Mouse (Mus musculus): ENCODE measurements around the gene Gopc. TPM values are rescaled to one million over a fixed set of nuclear protein-coding genes. Genes with fewer than 3 reads are reported as not detected.

Gopc gene
- polyA plus RNA-seq (2012; rRNA removed), result 5.4 and 8.5 TPM in 2 replicates

DNA sequence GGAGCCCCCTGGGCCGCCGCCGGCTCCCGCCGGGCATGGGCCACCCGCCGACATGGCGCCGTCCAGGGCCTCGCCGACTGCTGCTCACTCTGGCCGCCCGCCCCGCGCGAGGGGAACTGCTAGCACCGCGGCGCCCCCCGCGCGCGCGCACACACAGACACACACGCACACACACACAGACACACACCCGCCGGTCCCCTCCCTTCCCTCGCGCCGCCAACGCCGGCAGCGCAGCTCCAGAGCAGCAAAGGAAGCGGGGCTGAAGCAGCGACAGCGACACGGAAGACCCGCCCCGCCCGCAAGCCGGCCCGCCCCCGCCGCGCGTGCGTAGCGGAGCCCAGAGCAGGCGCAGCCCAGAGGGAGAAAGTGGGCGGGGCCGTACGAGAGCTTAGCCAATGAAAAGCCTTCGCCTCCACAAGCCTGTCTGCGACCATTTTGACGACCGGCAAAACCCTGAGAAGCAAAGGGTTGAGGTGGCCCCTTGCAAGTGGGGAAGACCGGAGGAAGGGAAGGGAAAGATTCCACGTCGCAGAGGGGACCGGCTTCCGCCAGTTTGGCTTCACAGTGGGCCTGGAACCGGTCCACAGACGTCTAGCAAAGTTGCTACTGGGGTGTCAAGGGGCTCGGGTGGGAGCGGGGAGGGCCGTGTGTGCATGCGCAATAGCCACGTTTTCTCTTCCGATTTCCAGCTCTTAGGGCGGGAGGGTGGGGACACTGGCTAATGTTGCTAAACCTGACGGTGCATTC, at the start of gene Gopc:
TSS of gene Gopc (minus strand) at position 280 of the 747 bp plus-strand sequence.
- TF ChIP-seq POLR2A (IDR thresholded peaks at IDR 0.05; ENCODE audit: low read depth, low read length) (peak; percentile 56), CTCF (conservative IDR thresholded peaks at IDR 0.05; ENCODE audit: insufficient read depth, insufficient read length, low read depth, low read length) (no peak)
- H3K36me3 ChIP-seq (ENCODE audit: control insufficient read depth, insufficient read depth, low read length), result no peaks in the 10 kb centered on the region
- peak within 1 kb of the TSS; percentile 99 for H3K27ac ChIP-seq (ENCODE audit: insufficient read depth, low read depth, low read length)
- no peaks in the 10 kb centered on the region for H3K27me3 ChIP-seq (replicated peaks; ENCODE audit: control insufficient read depth, insufficient read depth, low read length)
- WGBS, result under 1% methylated on average over 71 of the region's 71 CpGs
- peaks cover 14% of the 10 kb centered on the region for H3K4me1 ChIP-seq (ENCODE audit: control insufficient read depth, insufficient read depth, low read length)
- H3K4me3 ChIP-seq (ENCODE audit: insufficient read depth, low read depth, low read length), result peak within 1 kb of the TSS; percentile 98
- peak; percentile 99 for DNase-seq

DNA sequence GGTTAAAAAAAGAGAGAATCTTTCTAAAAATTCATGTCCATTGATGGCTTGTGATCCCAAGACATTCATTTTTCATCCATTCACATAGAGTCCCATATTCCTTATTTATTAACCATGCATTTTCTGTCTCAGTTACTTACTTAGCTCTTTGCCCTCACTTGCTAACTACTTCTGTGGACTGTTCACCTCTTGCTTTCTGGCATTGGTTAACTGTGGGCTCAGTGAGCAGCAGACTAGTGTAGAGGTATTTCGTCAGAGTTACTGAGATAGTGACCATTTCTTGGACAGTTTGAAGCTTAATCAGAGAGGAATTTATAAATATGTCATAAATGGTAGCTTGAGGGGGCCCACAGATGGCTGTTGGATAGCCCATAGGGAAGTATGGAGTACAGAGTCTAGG, 49.0 kb upstream of the Gopc start:
- no peak overlapping the region for H3K27ac ChIP-seq (ENCODE audit: insufficient read depth, low read depth, low read length)
- no peak for TF ChIP-seq POLR2A (IDR thresholded peaks at IDR 0.05; ENCODE audit: low read depth, low read length)
- TF ChIP-seq CTCF (conservative IDR thresholded peaks at IDR 0.05; ENCODE audit: insufficient read depth, insufficient read length, low read depth, low read length), result no peak
- no peaks in the 10 kb centered on the region for H3K27me3 ChIP-seq (replicated peaks; ENCODE audit: control insufficient read depth, insufficient read depth, low read length)
- 64% methylated on average over 1 of the region's 1 CpGs for WGBS
- H3K4me1 ChIP-seq (ENCODE audit: control insufficient read depth, insufficient read depth, low read length), result peaks cover 15% of the 10 kb centered on the region; the same call in 1 of the 2 replicates
- H3K36me3 ChIP-seq (ENCODE audit: control insufficient read depth, insufficient read depth, low read length), result peaks cover 31% of the 10 kb centered on the region
- no peak overlapping the region for H3K4me3 ChIP-seq (ENCODE audit: insufficient read depth, low read depth, low read length)
- peak; percentile 53 for DNase-seq

DNA sequence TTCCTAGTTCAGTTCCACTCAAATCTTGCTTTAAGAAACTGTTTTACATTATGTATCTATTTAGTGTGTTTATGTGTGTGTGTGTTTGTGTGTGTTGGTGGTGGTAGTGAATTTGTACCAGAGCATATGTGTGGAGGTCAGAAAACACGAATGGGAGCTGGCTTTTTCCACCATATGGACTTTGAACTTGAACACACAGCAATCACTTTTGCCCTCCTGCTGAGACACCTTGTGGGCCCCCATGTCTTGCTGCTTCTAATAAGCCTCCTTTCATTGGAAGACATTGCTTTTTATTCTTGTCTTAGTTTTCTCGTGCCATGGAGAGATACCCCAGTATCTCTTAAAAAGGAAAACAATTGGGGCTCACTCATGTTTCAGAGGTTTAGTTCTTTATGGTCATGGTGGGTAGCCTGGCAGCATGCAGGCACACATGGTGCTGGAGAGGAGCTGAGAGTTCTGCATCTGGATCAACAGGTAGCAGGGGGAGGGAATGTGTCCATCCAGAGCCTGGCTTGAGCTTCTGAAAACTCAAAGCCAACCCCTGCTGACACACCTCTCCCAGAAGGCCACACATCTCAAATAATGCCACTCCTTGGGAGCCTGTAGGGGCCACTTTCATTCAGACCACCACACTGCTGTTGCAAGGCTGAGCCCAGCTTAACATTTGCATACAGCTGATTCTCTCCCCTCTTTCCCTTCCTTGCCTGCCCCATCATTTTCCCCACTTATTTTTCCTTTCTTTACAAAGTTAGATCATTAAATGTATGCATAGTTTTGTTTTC, 45.9 kb upstream of the Gopc start:
- TF ChIP-seq POLR2A (IDR thresholded peaks at IDR 0.05; ENCODE audit: low read depth, low read length), result no peak
- TF ChIP-seq CTCF (conservative IDR thresholded peaks at IDR 0.05; ENCODE audit: insufficient read depth, insufficient read length, low read depth, low read length), result no peak
- no peak overlapping the region for H3K4me3 ChIP-seq (ENCODE audit: insufficient read depth, low read depth, low read length)
- 36% methylated on average over 2 of the region's 2 CpGs for WGBS
- peaks cover 16% of the 10 kb centered on the region for H3K36me3 ChIP-seq (ENCODE audit: control insufficient read depth, insufficient read depth, low read length)
- peaks cover 26% of the 10 kb centered on the region for H3K4me1 ChIP-seq (ENCODE audit: control insufficient read depth, insufficient read depth, low read length)
- peak; percentile 63 for DNase-seq
- H3K27ac ChIP-seq (ENCODE audit: insufficient read depth, low read depth, low read length), result peak overlapping the region; percentile 27; the same call in 1 of the 2 replicates
- H3K27me3 ChIP-seq (replicated peaks; ENCODE audit: control insufficient read depth, insufficient read depth, low read length), result no peaks in the 10 kb centered on the region

DNA sequence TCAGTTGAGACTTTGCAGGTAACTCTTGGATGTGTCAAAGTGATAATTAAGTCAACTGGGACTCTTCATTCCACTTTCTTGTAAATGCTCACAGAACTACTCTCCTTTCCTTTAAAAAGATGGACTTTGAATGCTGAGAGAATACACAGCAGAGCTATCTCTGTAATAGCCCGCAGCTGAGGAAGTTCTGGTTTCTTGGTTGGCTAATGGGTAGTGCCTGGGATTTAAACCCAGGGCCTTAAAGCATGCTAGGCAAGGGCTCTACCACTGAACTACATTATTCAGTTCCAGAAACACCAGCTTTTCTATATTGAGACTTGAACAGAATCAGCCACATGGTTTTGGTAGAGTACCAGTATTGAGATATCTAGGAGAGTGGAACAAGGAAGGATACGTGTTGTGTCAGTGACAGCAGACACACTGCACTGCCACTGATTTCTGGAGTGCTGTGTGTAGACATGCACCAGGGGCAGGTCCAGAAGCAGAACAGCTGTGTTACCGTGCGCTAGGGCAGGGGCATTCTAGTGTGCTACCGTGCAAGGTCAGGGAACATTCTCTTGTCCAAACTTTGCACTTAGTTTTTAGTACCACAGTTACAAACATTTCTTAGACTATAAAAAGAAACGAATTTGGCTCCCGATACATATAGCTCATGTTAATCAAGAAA, 44.5 kb upstream of the Gopc start:
- H3K27me3 ChIP-seq (replicated peaks; ENCODE audit: control insufficient read depth, insufficient read depth, low read length), result no peaks in the 10 kb centered on the region
- peaks cover 32% of the 10 kb centered on the region for H3K4me1 ChIP-seq (ENCODE audit: control insufficient read depth, insufficient read depth, low read length)
- TF ChIP-seq CTCF (conservative IDR thresholded peaks at IDR 0.05; ENCODE audit: insufficient read depth, insufficient read length, low read depth, low read length) (no peak), POLR2A (IDR thresholded peaks at IDR 0.05; ENCODE audit: low read depth, low read length) (no peak)
- peak overlapping the region; percentile 74 for H3K27ac ChIP-seq (ENCODE audit: insufficient read depth, low read depth, low read length)
- 41% methylated on average over 7 of the region's 7 CpGs for WGBS
- DNase-seq, result no peak
- H3K36me3 ChIP-seq (ENCODE audit: control insufficient read depth, insufficient read depth, low read length), result peaks cover 11% of the 10 kb centered on the region
- peak overlapping the region; percentile 16; the same call in 1 of the 2 replicates for H3K4me3 ChIP-seq (ENCODE audit: insufficient read depth, low read depth, low read length)

DNA sequence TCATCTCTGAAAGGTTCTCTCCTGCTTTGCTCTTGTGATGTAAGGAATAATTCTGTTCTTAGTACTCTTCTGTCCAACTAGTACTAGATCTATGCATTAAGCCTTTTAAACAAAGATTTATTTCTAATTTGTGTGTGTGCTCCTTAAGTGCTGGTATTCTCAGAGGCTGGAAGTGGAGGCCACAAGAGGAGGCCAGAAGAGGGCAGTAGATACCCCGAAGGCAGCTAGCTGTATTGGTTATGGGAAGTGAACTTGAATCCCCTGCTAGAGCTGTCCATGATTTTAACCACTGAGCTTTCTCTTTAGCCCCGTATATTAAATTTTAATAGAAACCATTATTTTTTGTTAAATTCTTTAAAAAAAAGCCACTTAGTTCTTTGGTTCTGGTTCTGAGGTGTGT, 41.2 kb upstream of the Gopc start:
- Histone ChIP-seq H3K36me3 (ENCODE audit: control insufficient read depth, insufficient read depth, low read length) (no peaks in the 10 kb centered on the region), H3K4me1 (ENCODE audit: control insufficient read depth, insufficient read depth, low read length) (peaks cover 33% of the 10 kb centered on the region), H3K4me3 (ENCODE audit: insufficient read depth, low read depth, low read length) (no peak overlapping the region), H3K27me3 (replicated peaks; ENCODE audit: control insufficient read depth, insufficient read depth, low read length) (no peaks in the 10 kb centered on the region), H3K27ac (ENCODE audit: insufficient read depth, low read depth, low read length) (0 out of 2 replicates have a peak overlapping the region, but pooled peaks have one; percentile 3)
- peak; percentile 51 for TF ChIP-seq CTCF (conservative IDR thresholded peaks at IDR 0.05; ENCODE audit: insufficient read depth, insufficient read length, low read depth, low read length)
- TF ChIP-seq POLR2A (IDR thresholded peaks at IDR 0.05; ENCODE audit: low read depth, low read length), result no peak
- WGBS, result 51% methylated on average over 2 of the region's 2 CpGs
- peak; percentile 56 for DNase-seq

DNA sequence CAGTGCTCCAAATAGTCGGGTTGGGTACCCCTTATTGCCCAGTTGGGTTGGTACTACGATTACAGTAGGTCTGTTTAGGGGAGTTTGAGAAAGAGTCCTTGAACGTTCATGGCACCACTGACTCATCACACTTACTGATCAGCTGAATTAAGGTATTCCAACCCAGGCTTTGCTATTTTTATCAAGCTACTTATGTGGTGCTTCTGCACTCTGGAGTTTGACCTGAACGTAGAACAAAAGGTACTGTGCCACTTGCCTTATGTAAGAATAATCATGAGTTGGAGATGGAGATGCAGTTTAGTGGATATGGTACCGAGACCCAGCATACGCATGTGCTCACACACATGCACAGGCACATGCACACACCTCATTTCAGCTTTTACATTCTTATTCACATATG, 39.8 kb upstream of the Gopc start:
- Histone ChIP-seq H3K4me1 (ENCODE audit: control insufficient read depth, insufficient read depth, low read length) (peaks cover 30% of the 10 kb centered on the region), H3K4me3 (ENCODE audit: insufficient read depth, low read depth, low read length) (peak overlapping the region; percentile 26; the same call in 1 of the 2 replicates), H3K27me3 (replicated peaks; ENCODE audit: control insufficient read depth, insufficient read depth, low read length) (no peaks in the 10 kb centered on the region), H3K36me3 (ENCODE audit: control insufficient read depth, insufficient read depth, low read length) (no peaks in the 10 kb centered on the region), H3K27ac (ENCODE audit: insufficient read depth, low read depth, low read length) (peak overlapping the region; percentile 92)
- DNase-seq, result peak; percentile 85
- TF ChIP-seq CTCF (conservative IDR thresholded peaks at IDR 0.05; ENCODE audit: insufficient read depth, insufficient read length, low read depth, low read length), result no peak
- TF ChIP-seq POLR2A (IDR thresholded peaks at IDR 0.05; ENCODE audit: low read depth, low read length), result no peak
- 48% methylated on average over 6 of the region's 6 CpGs for WGBS
